Mouse (Mus musculus) forebrain, embryonic 10.5 days (tissue): Measurements from ENCODE around the gene Rdm1. TPM values are rescaled to one million over a fixed set of nuclear protein-coding genes. Genes with fewer than 3 reads are reported as not detected.
"Not testable (repeated sequence)": the region's sequence is repeated elsewhere in the genome, so short reads cannot be mapped to it uniquely, and the experiment has no call there.

Experiments
- DNase-seq: peaks from one replicate; pipeline ENCODE4 v3.0.0-alpha.2; 2017; ENCODE audit warnings: low spot score; ENCODE audit errors: extremely low spot score
- H3K27ac ChIP-seq: fragments of 300-500 bp; sonication (generic); 2 replicates; pipeline ENCODE4 v1.5.1; 2016; ENCODE audit warnings: mild to moderate bottlenecking
- H3K27me3 ChIP-seq: fragments of 300-500 bp; sonication (generic); 2 replicates; pipeline ENCODE4 v1.6.1; 2016; ENCODE audit warnings: mild to moderate bottlenecking; ENCODE audit not compliant: poor library complexity, severe bottlenecking
- H3K36me3 ChIP-seq: fragments of 300-500 bp; sonication (generic); replicated peaks from 2 replicates; pipeline ENCODE4 v1.6.1; 2016; ENCODE audit warnings: mild to moderate bottlenecking, moderate library complexity
- H3K4me1 ChIP-seq: fragments of 300-500 bp; sonication (generic); 2 replicates; pipeline ENCODE4 v1.6.1; 2016
- H3K4me3 ChIP-seq: fragments of 300-500 bp; sonication (generic); 2 replicates; pipeline ENCODE4 v1.5.1; 2016; ENCODE audit warnings: mild to moderate bottlenecking, moderate library complexity
- H3K9me3 ChIP-seq: fragments of 300-500 bp; sonication (generic); 2 replicates; pipeline ENCODE4 v1.6.1; 2016; ENCODE audit warnings: mild to moderate bottlenecking, moderate library complexity
- WGBS: fragments of 180-500 bp; shearing (Covaris S2); methylation state at CpG from one replicate; pipeline ENCODE4 v1.1.7; 2016; 5-methylcytosine and 5-hydroxymethylcytosine counted together
- polyA plus RNA-seq: library from polyadenylated mRNA; unstranded; fragments of >200 nt; fragmentation: Nextera tagmentation; extraction: Ambion mirVana; gene quantifications from 2 replicates; pipeline ENCODE4 v1.2.1, GENCODE M21; 2016

Gene Rdm1
- 30.7 and 33.9 TPM in 2 replicates for polyA plus RNA-seq

GRCm38 (mm10) chr11:101626995-101627856 lies at the start of gene Rdm1:
Gene Rdm1, plus strand, starts transcription at chr11:101627195.
- Histone ChIP-seq H3K9me3 (no peaks in the 10 kb centered on the region), H3K4me3 (peak within 1 kb of the TSS; percentile 68), H3K4me1 (peaks cover 21% of the 10 kb centered on the region), H3K27ac (peak within 1 kb of the TSS; percentile 98), H3K27me3 (no peaks in the 10 kb centered on the region), H3K36me3 (no peaks in the 10 kb centered on the region)
- DNase-seq: peak; percentile 89
- WGBS: under 1% methylated on average over 34 of the region's 34 CpGs

DNA sequence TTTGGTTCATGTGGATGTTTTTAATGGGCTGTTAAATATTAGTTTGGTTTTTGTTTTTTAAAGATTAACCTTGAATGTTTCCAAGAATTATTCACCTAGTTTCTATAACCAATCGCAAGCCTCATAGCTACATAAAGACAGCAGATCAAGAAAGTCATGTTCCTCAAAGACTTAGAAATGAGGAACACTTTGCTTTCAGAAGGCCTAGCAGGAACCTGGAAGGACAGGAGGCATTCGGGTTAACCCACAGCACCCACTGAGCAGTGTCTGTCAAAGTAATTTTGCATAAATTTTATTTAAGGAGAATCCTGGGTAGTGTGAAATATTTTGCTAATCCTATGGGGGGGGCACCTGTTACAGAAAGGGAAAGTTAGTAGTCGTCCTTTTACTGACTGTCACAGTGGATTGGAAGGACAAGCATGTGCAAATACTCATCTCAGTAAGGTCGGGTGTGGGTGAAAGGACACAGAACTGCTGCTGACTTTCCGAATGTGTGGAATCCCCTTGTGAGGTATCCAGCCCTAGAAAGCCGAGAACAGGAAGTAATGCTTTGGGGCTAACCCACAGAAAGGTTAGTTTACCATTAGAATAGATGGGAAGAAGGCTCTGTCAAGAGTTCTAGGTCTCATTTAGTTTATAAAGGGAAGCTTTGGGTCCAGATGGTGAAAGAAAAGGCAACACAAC lies 45.8 kb upstream of the Rdm1 start:
- no peaks in the 10 kb centered on the region for H3K9me3 ChIP-seq
- no peak for DNase-seq
- H3K27me3 ChIP-seq: no peaks in the 10 kb centered on the region
- H3K4me1 ChIP-seq: peaks cover 10% of the 10 kb centered on the region
- WGBS: 80% methylated on average over 6 of the region's 6 CpGs
- H3K4me3 ChIP-seq: no peak overlapping the region
- H3K36me3 ChIP-seq: peaks cover 45% of the 10 kb centered on the region
- H3K27ac ChIP-seq: no peak overlapping the region

- 23% methylated on average over 31 of the region's 31 CpGs for WGBS
- H3K4me3 ChIP-seq: peak within 1 kb of the TSS; percentile 50
- H3K27ac ChIP-seq: peak within 1 kb of the TSS; percentile 66
- H3K9me3 ChIP-seq: no peaks in the 10 kb centered on the region
- H3K36me3 ChIP-seq: peaks cover 33% of the 10 kb centered on the region
- H3K27me3 ChIP-seq: no peaks in the 10 kb centered on the region
- H3K4me1 ChIP-seq: peaks cover 10% of the 10 kb centered on the region
- DNase-seq: peak; percentile 64
Measured at GRCm38 (mm10) chr11:101582054-101583035, 44.6 kb upstream of the Rdm1 start, which contains the start of gene Tmem106a. Gene Tmem106a, plus strand, starts transcription at chr11:101582242.

GRCm38 (mm10) chr11:101583205-101583604 lies 43.8 kb upstream of the Rdm1 start:
- Histone ChIP-seq H3K9me3 (no peaks in the 10 kb centered on the region), H3K36me3 (peaks cover 25% of the 10 kb centered on the region), H3K4me3 (no peak overlapping the region), H3K27me3 (no peaks in the 10 kb centered on the region), H3K27ac (no peak overlapping the region), H3K4me1 (peaks cover 10% of the 10 kb centered on the region)
- 88% methylated on average over 2 of the region's 2 CpGs for WGBS
- DNase-seq: no peak

DNA sequence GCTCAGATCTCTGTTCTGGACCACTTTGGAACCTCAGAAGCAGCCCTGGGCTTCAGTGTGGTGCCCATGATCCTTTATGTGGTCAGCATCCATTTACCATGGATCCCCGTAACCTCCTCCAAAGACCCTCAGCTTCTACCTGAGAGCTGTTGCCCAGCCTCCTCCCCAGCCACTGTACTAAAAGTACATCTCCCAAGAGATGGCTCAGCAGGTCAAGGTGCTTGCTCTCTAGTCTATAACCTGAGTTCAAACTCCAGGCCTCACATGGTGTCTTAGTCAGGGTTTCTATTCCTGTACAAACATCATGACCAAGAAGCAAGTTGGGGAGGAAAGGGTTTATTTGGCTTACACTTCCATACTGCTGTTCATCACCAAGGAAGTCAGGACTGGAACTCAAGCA lies 42.0 kb upstream of the Rdm1 start:
- 94% methylated on average over 1 of the region's 1 CpGs for WGBS
- H3K4me1 ChIP-seq: peaks cover 10% of the 10 kb centered on the region
- H3K27ac ChIP-seq, H3K4me3 ChIP-seq, H3K9me3 ChIP-seq, H3K36me3 ChIP-seq, H3K27me3 ChIP-seq, DNase-seq: not testable (repeated sequence)

GRCm38 (mm10) chr11:101585805-101586204 lies 41.2 kb upstream of the Rdm1 start:
- peaks cover 10% of the 10 kb centered on the region for H3K4me1 ChIP-seq
- no peak for DNase-seq
- H3K4me3 ChIP-seq: no peak overlapping the region
- H3K36me3 ChIP-seq: peaks cover under 1% of the 10 kb centered on the region
- WGBS: 85% methylated on average over 4 of the region's 4 CpGs
- no peaks in the 10 kb centered on the region for H3K9me3 ChIP-seq
- no peak overlapping the region for H3K27ac ChIP-seq
- H3K27me3 ChIP-seq: no peaks in the 10 kb centered on the region

DNA sequence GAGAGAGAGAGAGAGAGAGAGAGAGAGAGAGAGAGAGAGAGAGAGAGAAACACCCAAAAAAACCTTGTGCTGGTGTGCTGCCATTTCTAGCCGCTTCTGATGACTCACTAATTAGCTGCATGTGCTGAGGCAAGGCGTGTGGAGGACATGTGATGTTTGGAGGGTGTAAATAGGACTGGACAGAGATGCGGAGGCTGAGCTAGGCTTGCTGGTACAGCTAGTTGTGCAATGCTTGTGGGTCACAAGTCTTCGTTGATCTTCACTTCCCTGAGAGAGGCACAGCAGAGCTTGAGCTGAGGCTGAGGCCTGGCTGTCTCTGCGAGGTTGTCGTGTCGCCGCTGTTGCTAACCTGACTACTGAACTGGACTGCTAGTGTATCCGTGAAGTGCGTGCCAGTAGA lies 39.3 kb upstream of the Rdm1 start:
- no peak overlapping the region for H3K27ac ChIP-seq
- 90% methylated on average over 10 of the region's 10 CpGs for WGBS
- H3K36me3 ChIP-seq: no peaks in the 10 kb centered on the region; the same call in 1 of the 2 replicates
- no peak overlapping the region for H3K4me3 ChIP-seq
- H3K9me3 ChIP-seq: no peaks in the 10 kb centered on the region
- DNase-seq: no peak
- H3K4me1 ChIP-seq: no peaks in the 10 kb centered on the region; the same call in 1 of the 2 replicates
- no peaks in the 10 kb centered on the region for H3K27me3 ChIP-seq

GRCm38 (mm10) chr11:101588868-101589267 lies 38.1 kb upstream of the Rdm1 start:
- Histone ChIP-seq H3K27ac (no peak overlapping the region), H3K9me3 (no peaks in the 10 kb centered on the region), H3K4me3 (no peak overlapping the region), H3K36me3 (no peaks in the 10 kb centered on the region), H3K27me3 (no peaks in the 10 kb centered on the region), H3K4me1 (no peaks in the 10 kb centered on the region)
- DNase-seq: no peak
- 93% methylated on average over 7 of the region's 7 CpGs for WGBS

DNA sequence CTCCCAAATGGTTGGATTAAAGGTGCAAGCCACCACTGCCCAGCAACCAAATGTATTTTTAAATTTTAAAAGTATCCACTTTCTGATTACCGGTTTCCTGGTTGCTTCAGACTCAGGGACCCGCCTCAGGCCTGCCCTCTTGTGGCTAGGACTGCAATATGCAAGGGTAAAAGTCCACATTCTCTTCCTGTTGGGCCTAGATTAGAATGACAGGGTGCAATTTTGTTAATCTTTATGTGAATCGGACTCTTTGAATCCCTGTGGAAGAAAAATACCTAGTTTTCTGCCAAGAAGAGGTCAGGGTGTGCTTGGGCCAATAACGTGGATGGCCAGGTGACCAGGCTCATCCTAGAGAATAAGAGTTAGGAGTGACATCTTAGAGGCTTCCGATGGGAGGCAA lies 37.6 kb upstream of the Rdm1 start:
- H3K4me3 ChIP-seq: no peak overlapping the region
- 34% methylated on average over 5 of the region's 5 CpGs for WGBS
- H3K27ac ChIP-seq: no peak overlapping the region
- no peaks in the 10 kb centered on the region for H3K9me3 ChIP-seq
- no peaks in the 10 kb centered on the region for H3K4me1 ChIP-seq
- no peaks in the 10 kb centered on the region for H3K27me3 ChIP-seq
- no peaks in the 10 kb centered on the region for H3K36me3 ChIP-seq
- DNase-seq: peak; percentile 33

- H3K9me3 ChIP-seq: no peaks in the 10 kb centered on the region
- H3K4me1 ChIP-seq: no peaks in the 10 kb centered on the region
- H3K4me3 ChIP-seq: no peak overlapping the region
- WGBS: 77% methylated on average over 12 of the region's 12 CpGs
- H3K27me3 ChIP-seq: no peaks in the 10 kb centered on the region
- H3K36me3 ChIP-seq: no peaks in the 10 kb centered on the region
- DNase-seq: no peak
- H3K27ac ChIP-seq: no peak overlapping the region
Measured at GRCm38 (mm10) chr11:101589989-101590624, 36.9 kb upstream of the Rdm1 start.

DNA sequence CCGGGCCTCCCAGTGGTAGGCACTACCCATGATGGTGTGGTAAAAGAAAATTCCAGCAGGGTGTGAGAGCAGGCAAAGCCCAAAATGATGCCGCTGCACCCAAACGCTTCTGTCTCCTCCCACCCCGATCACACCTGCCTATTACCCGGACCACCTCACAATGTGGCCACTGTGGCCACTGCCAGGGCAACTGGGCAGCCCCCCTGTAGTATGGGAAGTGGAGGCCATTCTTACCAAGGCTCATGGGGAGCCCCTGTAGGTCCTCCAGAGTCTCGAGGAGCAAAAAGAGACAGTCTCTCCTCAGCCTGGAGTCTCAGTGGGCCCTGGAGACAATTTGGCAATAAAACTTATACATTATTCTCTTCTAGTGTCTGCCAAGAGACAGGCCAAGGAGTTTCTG lies 27.8 kb upstream of the Rdm1 start, which contains the start of gene Gm11634:
TSS of gene Gm11634 (minus strand) at position 101 of the 400 bp plus-strand sequence.
- no peak within 1 kb of the TSS for H3K4me3 ChIP-seq
- H3K36me3 ChIP-seq: no peaks in the 10 kb centered on the region
- WGBS: 81% methylated on average over 6 of the region's 6 CpGs
- H3K27me3 ChIP-seq: 0 out of 2 replicates have a peak, but pooled peaks cover 7% of the 10 kb centered on the region
- no peaks in the 10 kb centered on the region for H3K9me3 ChIP-seq
- peaks cover 9% of the 10 kb centered on the region for H3K4me1 ChIP-seq
- DNase-seq: no peak
- H3K27ac ChIP-seq: no peak within 1 kb of the TSS

- no peak overlapping the region for H3K4me3 ChIP-seq
- H3K27me3 ChIP-seq: 0 out of 2 replicates have a peak, but pooled peaks cover 7% of the 10 kb centered on the region
- H3K4me1 ChIP-seq: peaks cover 13% of the 10 kb centered on the region
- DNase-seq: peak; percentile 66
- H3K36me3 ChIP-seq: no peaks in the 10 kb centered on the region
- no peak overlapping the region for H3K27ac ChIP-seq
- no peaks in the 10 kb centered on the region for H3K9me3 ChIP-seq
- WGBS: 9% methylated on average over 3 of the region's 3 CpGs
Measured at GRCm38 (mm10) chr11:101602491-101602890, 24.5 kb upstream of the Rdm1 start.
